Mouse (Mus musculus) erythroblast, embryonic 14.5 days (primary cell): ENCODE results near the gene B230118H07Rik.

Source experiments
- GATA1 ChIP-seq: IDR thresholded peaks from 2 replicates; pipeline ENCODE4 v1.6.1; 2012; ENCODE audit warnings: low read length, inconsistent platforms, mixed read lengths
- TAL1 ChIP-seq: IDR thresholded peaks from 3 replicates; pipeline ENCODE4 v1.6.1; 2012; ENCODE audit warnings: low read length, inconsistent platforms, mixed read lengths

GRCm38 (mm10) chr2:101620899-101621298 lies 28.4 kb downstream of the B230118H07Rik start:
- no peak for TF ChIP-seq TAL1
- TF ChIP-seq GATA1, result no peak
